Mouse (Mus musculus): ENCODE data around the gene Eps8l2. TPM values are rescaled to one million over a fixed set of nuclear protein-coding genes. Genes with fewer than 3 reads are reported as not detected.
"Not testable (repeated sequence)": the region's sequence is repeated elsewhere in the genome, so short reads cannot be mapped to it uniquely, and the experiment has no call there.

Gene Eps8l2
- polyA plus RNA-seq, 1 experiment: 5.5 TPM

GRCm38 (mm10) chr7:141403305-141403704 is 64.6 kb downstream of the Eps8l2 start:
- peak in 1 of 2 experiments; percentile 53 for DNase-seq (ENCODE audit: extremely low spot score in 1 of 2, low spot score in 1 of 2)

DNA sequence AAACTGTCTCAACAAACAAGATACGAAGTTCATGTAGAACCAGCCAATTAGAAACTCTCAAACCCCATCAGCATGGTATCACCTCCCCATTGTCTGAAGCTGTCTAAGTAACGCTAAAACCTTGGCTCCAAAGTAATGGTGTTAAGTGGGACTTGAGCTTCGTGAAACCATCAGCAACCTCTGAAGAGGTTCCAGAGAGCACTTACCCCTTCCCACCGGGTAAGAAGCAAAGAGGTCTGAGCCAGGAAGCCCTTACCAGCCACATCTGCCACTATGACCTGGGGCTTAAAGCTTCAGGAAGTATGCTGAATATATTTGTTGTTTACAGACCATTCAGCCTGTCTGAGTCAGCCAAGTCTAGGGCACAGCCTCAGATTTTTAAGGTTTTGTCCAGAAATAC is 66.8 kb downstream of the Eps8l2 start:
- no peak for DNase-seq (ENCODE audit: extremely low spot score in 1 of 2, low spot score in 1 of 2)

GRCm38 (mm10) chr7:141407670-141408069 is 69.0 kb downstream of the Eps8l2 start:
- not testable (repeated sequence) for DNase-seq (ENCODE audit: extremely low spot score in 1 of 2, low spot score in 1 of 2)

DNA sequence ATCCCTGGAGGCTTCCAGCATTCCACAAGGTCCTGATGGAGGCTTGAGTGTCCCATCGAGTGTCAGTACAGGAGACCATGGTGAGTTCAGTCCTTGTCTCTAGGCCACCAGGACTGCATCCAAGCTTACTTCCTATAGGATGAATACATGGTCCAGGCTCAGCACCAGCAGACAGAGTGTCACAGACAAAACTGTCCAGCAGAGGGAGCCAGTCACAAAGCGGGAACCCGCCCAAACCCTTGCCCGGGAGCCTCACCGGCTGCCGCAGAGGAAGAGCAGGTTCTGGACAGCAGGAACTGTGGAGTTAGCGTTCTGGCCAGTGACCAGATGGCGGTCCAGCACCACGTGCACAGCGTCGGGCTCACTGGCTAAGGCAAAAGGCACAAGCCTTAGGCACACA is 70.2 kb downstream of the Eps8l2 start:
- peak; percentile 66 to 95 for DNase-seq (ENCODE audit: extremely low spot score in 1 of 2, low spot score in 1 of 2)

DNA sequence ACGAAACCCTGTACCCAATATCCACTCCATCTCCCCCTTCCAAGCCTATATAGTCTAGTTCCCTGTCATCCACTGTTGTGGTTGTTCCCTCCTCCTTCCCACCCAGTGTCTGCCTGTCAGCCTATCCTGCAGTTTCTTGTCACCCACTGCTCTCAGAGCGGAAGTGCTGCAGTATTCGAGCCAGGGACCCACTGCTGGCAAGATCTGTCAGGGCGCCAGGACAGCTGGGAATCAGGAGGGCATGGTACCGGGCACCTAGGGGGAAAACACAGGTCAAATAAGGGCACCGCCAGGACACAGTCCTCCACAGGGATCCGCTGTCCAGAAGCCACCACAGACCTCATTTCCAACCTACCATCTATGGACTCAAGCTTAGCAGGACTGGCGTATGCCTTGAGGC is 72.0 kb downstream of the Eps8l2 start:
- no peak for DNase-seq (ENCODE audit: extremely low spot score in 1 of 2, low spot score in 1 of 2)

DNA sequence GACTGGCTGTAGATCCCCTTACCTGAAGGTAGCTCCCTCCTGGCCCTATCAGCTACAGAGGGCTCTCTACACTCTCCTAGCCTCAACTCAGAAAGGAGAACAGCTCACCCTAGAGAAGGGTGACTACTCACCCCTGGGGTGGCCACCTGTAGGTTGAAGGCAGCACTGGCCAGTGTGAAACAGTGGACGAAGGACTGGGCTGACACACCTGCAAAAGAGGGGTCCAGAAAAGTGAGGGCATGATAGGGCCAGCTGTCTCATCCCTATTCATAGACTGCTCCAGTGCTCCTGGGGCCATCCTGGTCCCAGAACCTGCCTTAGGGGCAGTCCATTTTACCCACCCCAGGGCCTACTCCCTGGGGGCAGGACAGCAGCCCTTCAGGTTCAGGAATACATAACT is 73.0 kb downstream of the Eps8l2 start:
- no peak for DNase-seq (ENCODE audit: extremely low spot score in 1 of 2, low spot score in 1 of 2)

Other genes starting within 250 kb of the Eps8l2 start
- gene Sigirr, start 238.3 kb upstream of the Eps8l2 start, polyA plus RNA-seq (2012; rRNA removed): 3.7 and 4.0 TPM in 2 replicates
- 0.08 and 0.10 TPM in 2 replicates for gene Ano9, start 221.1 kb upstream of the Eps8l2 start, polyA plus RNA-seq (2012; rRNA removed)
- 52.1 and 62.4 TPM in 2 replicates for gene Ptdss2, start 216.5 kb upstream of the Eps8l2 start, polyA plus RNA-seq (2012; rRNA removed)
- gene Rnh1, start 166.0 kb upstream of the Eps8l2 start, polyA plus RNA-seq (2012; rRNA removed): 34.5 and 36.4 TPM in 2 replicates
- gene Hras, start 144.9 kb upstream of the Eps8l2 start, polyA plus RNA-seq (2012; rRNA removed): 243 and 245 TPM in 2 replicates
- 4.8 and 5.5 TPM in 2 replicates for gene Lrrc56, start 144.7 kb upstream of the Eps8l2 start, polyA plus RNA-seq (2012; rRNA removed)
- 0.17 and 0.20 TPM in 2 replicates for gene Lmntd2, start 124.8 kb upstream of the Eps8l2 start, polyA plus RNA-seq (2012; rRNA removed)
- gene Rassf7, start 123.0 kb upstream of the Eps8l2 start, polyA plus RNA-seq (2012; rRNA removed): 1.8 and 2.3 TPM in 2 replicates
- 31.0 and 35.1 TPM in 2 replicates for gene Phrf1, start 110.1 kb upstream of the Eps8l2 start, polyA plus RNA-seq (2012; rRNA removed)
- 7.7 and 8.6 TPM in 2 replicates for gene Irf7, start 72.4 kb upstream of the Eps8l2 start, polyA plus RNA-seq (2012; rRNA removed)
- gene Cdhr5, start 62.1 kb upstream of the Eps8l2 start, polyA plus RNA-seq (2012; rRNA removed): not detected in 2 replicates
- 12.4 and 29.9 TPM in 2 replicates for gene Sct, start 59.7 kb upstream of the Eps8l2 start, polyA plus RNA-seq (2012; rRNA removed)
- gene Drd4, start 46.9 kb upstream of the Eps8l2 start, polyA plus RNA-seq (2012; rRNA removed): 0.44 and 0.48 TPM in 2 replicates
- gene Deaf1, start 11.2 kb upstream of the Eps8l2 start, polyA plus RNA-seq (2012; rRNA removed): 43.0 and 43.8 TPM in 2 replicates
- gene Tmem80, start 11.1 kb upstream of the Eps8l2 start, polyA plus RNA-seq (2012; rRNA removed): 60.4 and 64.8 TPM in 2 replicates
- 151 and 152 TPM in 2 replicates for gene Taldo1, start 53.3 kb downstream of the Eps8l2 start, polyA plus RNA-seq (2012; rRNA removed)
- gene Gatd1, start 75.3 kb downstream of the Eps8l2 start, polyA plus RNA-seq (2012; rRNA removed): 49.9 and 55.6 TPM in 2 replicates
- gene Cend1, start 90.6 kb downstream of the Eps8l2 start, polyA plus RNA-seq (2012; rRNA removed): 204 and 235 TPM in 2 replicates
- 227 and 251 TPM in 2 replicates for gene Slc25a22, start 99.0 kb downstream of the Eps8l2 start, polyA plus RNA-seq (2012; rRNA removed)
- gene Pidd1, start 105.1 kb downstream of the Eps8l2 start, polyA plus RNA-seq (2012; rRNA removed): 3.3 and 3.5 TPM in 2 replicates
- 556 and 592 TPM in 2 replicates for gene Rplp2, start 108.5 kb downstream of the Eps8l2 start, polyA plus RNA-seq (2012; rRNA removed)
- gene Pnpla2, start 116.3 kb downstream of the Eps8l2 start, polyA plus RNA-seq (2012; rRNA removed): 27.5 and 29.8 TPM in 2 replicates
- 5.1 and 8.7 TPM in 2 replicates for gene Cracr2b, start 122.2 kb downstream of the Eps8l2 start, polyA plus RNA-seq (2012; rRNA removed)
- 61.0 and 61.7 TPM in 2 replicates for gene Cd151, start 128.5 kb downstream of the Eps8l2 start, polyA plus RNA-seq (2012; rRNA removed)
- 41.5 and 47.6 TPM in 2 replicates for gene Polr2l, start 136.3 kb downstream of the Eps8l2 start, polyA plus RNA-seq (2012; rRNA removed)
- 38.7 and 40.9 TPM in 2 replicates for gene Tspan4, start 136.4 kb downstream of the Eps8l2 start, polyA plus RNA-seq (2012; rRNA removed)
- 35.8 and 46.7 TPM in 2 replicates for gene Chid1, start 201.0 kb downstream of the Eps8l2 start, polyA plus RNA-seq (2012; rRNA removed)
- gene Ap2a2, start 223.3 kb downstream of the Eps8l2 start, polyA plus RNA-seq (2012; rRNA removed): 94.5 and 96.8 TPM in 2 replicates

All from frontal cortex, adult 2 months (tissue).